Mouse (Mus musculus) intestine, embryonic 16.5 days (tissue): ENCODE measurements at regions not wholly inside any gene's neighbourhood (a gene's known extent, or its start where the extent isn't known, plus 50 kb on each side); places are given as distances from the start of the nearest gene placed in this dataset. TPM values are rescaled to one million over a fixed set of nuclear protein-coding genes. Genes with fewer than 3 reads are reported as not detected.

Experiments used
- ATAC-seq: fragments of 200-750 bp; cut with Nextera tagmentation; 2 replicates; pipeline ENCODE4 v1.8.0; 2017; ENCODE audit warnings: moderate TSS enrichment, moderate library complexity
- H3K27ac ChIP-seq: fragments of 300-500 bp; sonication (generic); 2 replicates; pipeline ENCODE4 v1.5.1; 2014; ENCODE audit warnings: mild to moderate bottlenecking, low read length
- H3K27me3 ChIP-seq: fragments of 300-500 bp; sonication (generic); replicated peaks from 2 replicates; pipeline ENCODE4 v1.6.1; 2014; ENCODE audit warnings: low read length, control low read depth, mixed read lengths; ENCODE audit not compliant: control insufficient read depth, insufficient read depth
- H3K36me3 ChIP-seq: fragments of 300-500 bp; sonication (generic); 2 replicates; pipeline ENCODE4 v1.6.1; 2014; ENCODE audit warnings: low read length, control low read depth; ENCODE audit not compliant: control insufficient read depth, insufficient read depth
- H3K4me1 ChIP-seq: fragments of 300-500 bp; sonication (generic); 2 replicates; pipeline ENCODE4 v1.6.1; 2014; ENCODE audit warnings: low read length, control low read depth, mixed read lengths; ENCODE audit not compliant: control insufficient read depth, insufficient read depth
- H3K4me2 ChIP-seq: fragments of 300-500 bp; sonication (generic); 2 replicates; pipeline ENCODE4 v1.6.1; 2014; ENCODE audit warnings: low read depth, low read length, control low read depth
- H3K4me3 ChIP-seq: fragments of 300-500 bp; sonication (generic); 2 replicates; pipeline ENCODE4 v1.5.1; 2014; ENCODE audit warnings: mild to moderate bottlenecking, low read length
- H3K9ac ChIP-seq: fragments of 300-500 bp; sonication (generic); 2 replicates; pipeline ENCODE4 v1.6.1; 2014; ENCODE audit warnings: low read depth, low read length
- H3K9me3 ChIP-seq: fragments of 300-500 bp; sonication (generic); 2 replicates; pipeline ENCODE4 v1.6.1; 2016; ENCODE audit warnings: low read length, control low read depth; ENCODE audit not compliant: control insufficient read depth
- WGBS: fragments of 180-500 bp; shearing (Covaris S2); extraction: QIAGEN DNeasy Blood & Tissue Kit; methylation state at CpG from one replicate; pipeline ENCODE4 v1.1.7; 2014; 5-methylcytosine and 5-hydroxymethylcytosine counted together
- microRNA-seq: library from miRNA; unstranded; fragments of <30 nt; microRNA quantifications from one replicate; pipeline ENCODE4, GENCODE M21; 2016

DNA sequence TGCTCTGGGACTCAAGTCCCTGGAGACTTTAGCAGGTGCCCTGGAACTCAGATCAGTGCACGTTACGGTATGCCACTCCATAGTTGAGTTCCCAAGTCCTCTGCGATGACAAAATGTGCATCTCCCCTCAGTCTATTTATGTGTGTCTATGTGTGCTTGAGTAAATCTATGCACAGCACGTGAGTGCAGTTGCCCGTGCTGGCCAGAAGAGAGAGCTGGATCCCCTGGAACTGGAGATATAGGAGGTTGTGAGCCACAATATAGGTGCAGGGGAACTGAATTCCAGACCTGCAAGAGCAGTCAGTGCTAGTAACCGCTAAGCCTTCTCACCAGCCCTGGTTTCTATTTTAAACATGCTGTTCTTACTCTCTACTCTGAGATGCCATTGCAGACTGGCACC is 237.8 kb downstream of the Cdc5l start:
- no peak overlapping the region for H3K4me3 ChIP-seq

DNA sequence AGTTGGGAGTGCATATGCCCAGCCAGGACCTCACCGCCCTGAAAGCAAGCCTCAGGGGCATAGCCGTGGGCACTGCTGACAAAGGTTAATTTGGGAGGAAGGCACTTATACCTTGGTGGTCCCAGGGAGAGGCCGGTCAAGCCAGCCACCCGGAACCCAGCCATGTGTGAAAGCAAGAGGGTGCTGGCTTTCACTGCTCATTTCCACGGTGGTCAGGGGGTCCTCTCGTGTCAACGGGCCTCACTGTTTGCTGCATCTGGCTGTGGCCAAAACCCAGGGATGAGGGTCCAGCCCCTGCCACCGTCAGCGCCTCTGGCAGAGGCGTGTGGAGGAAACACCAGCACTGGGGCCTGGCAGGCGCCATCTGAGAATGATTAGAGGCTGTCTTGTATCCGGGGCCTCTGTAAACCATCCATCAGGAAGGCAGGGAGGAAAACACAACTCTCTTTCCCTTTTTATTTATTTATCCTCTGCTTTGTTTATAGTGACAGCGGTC is 238.7 kb downstream of the Cdc5l start:
- WGBS, result 43% methylated on average over 13 of the region's 13 CpGs
- no peak for ATAC-seq
- Histone ChIP-seq H3K9me3 (no peaks in the 10 kb centered on the region), H3K27me3 (no peaks in the 10 kb centered on the region), H3K36me3 (no peaks in the 10 kb centered on the region), H3K9ac (no peak overlapping the region), H3K4me1 (no peaks in the 10 kb centered on the region), H3K27ac (no peak overlapping the region), H3K4me3 (no peak overlapping the region), H3K4me2 (no peak overlapping the region)

More for the DNA sequence above, 237.8 kb downstream of the Cdc5l start:
- no peak for ATAC-seq
- Histone ChIP-seq H3K36me3 (no peaks in the 10 kb centered on the region), H3K9me3 (no peaks in the 10 kb centered on the region), H3K27ac (no peak overlapping the region), H3K4me2 (no peak overlapping the region), H3K27me3 (no peaks in the 10 kb centered on the region), H3K4me1 (no peaks in the 10 kb centered on the region), H3K9ac (no peak overlapping the region)
- WGBS, result 91% methylated on average over 6 of the region's 6 CpGs

- Histone ChIP-seq H3K27ac (no peak overlapping the region), H3K9me3 (no peaks in the 10 kb centered on the region), H3K27me3 (no peaks in the 10 kb centered on the region), H3K4me2 (no peak overlapping the region), H3K36me3 (no peaks in the 10 kb centered on the region), H3K4me3 (no peak overlapping the region), H3K4me1 (no peaks in the 10 kb centered on the region), H3K9ac (no peak overlapping the region)
- WGBS, result 57% methylated on average over 11 of the region's 11 CpGs
- ATAC-seq, result no peak
Measured at GRCm38 (mm10) chr17:45193456-45194025, 240.0 kb downstream of the Cdc5l start.

- no peaks in the 10 kb centered on the region for H3K27me3 ChIP-seq
- no peak overlapping the region for H3K4me2 ChIP-seq
- no peak for ATAC-seq
- no peak overlapping the region for H3K9ac ChIP-seq
- H3K9me3 ChIP-seq, result no peaks in the 10 kb centered on the region
- H3K4me1 ChIP-seq, result no peaks in the 10 kb centered on the region
- no peaks in the 10 kb centered on the region for H3K36me3 ChIP-seq
- 83% methylated on average over 7 of the region's 7 CpGs for WGBS
- H3K4me3 ChIP-seq, result no peak overlapping the region
- no peak overlapping the region for H3K27ac ChIP-seq
Measured at GRCm38 (mm10) chr17:45187402-45187801, 246.1 kb downstream of the Cdc5l start.

- no peak for ATAC-seq
- Histone ChIP-seq H3K9me3 (no peaks in the 10 kb centered on the region), H3K4me2 (no peak overlapping the region), H3K9ac (no peak overlapping the region), H3K36me3 (no peaks in the 10 kb centered on the region), H3K4me1 (no peaks in the 10 kb centered on the region), H3K27me3 (no peaks in the 10 kb centered on the region), H3K27ac (no peak overlapping the region), H3K4me3 (no peak overlapping the region)
- 41% methylated on average over 4 of the region's 4 CpGs for WGBS
Measured at GRCm38 (mm10) chr17:45176340-45176739, 257.2 kb downstream of the Cdc5l start.

DNA sequence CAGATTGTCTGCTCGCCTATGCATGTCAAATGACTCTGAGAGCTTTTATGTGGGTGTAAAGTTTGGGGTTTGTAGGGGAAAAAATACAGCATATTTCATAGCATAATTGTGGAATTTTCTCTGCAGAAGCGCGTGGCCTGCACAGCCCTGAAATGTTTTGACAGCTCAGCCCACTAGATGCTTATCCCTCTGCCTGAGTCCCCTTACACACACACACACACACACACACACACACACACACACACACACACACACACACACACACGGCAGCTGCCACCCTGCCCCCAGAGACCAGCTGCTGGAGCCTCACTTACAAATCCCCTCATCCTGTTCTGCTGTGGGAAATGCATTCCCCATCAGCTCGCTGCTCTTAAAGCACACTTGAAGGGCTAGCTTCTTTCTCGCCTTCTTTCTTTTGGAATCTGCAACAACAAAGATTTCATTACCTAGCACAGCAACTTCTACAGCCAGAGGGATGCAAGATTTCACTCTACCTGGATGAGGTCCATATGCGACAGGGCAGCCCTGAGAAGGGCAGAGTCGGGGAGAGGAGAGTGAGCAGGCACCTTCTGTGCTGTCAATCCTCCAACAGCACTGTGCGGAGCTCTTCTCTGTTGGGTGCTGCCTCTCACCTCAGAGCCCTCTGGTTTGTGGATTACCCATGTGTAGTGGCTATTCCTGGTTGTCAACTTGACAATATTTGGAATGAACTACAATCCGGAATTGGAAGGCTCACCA is 264.1 kb downstream of the Cdc5l start:
- no peak overlapping the region for H3K9ac ChIP-seq
- no peaks in the 10 kb centered on the region for H3K9me3 ChIP-seq
- WGBS, result 51% methylated on average over 10 of the region's 10 CpGs
- no peaks in the 10 kb centered on the region for H3K4me1 ChIP-seq
- no peaks in the 10 kb centered on the region for H3K36me3 ChIP-seq
- H3K27ac ChIP-seq, result no peak overlapping the region
- H3K4me2 ChIP-seq, result no peak overlapping the region
- H3K4me3 ChIP-seq, result no peak overlapping the region
- ATAC-seq, result no peak
- H3K27me3 ChIP-seq, result no peaks in the 10 kb centered on the region

Small RNA genes lying in the stretch of these regions (microRNA-seq; reads per million reads assigned to microRNA genes)
- gene Gm24979, result not detected
